Mouse (Mus musculus) ES-E14 (cell line): ENCODE results near the gene Sbk2. TPM values are rescaled to one million over a fixed set of nuclear protein-coding genes. Genes with fewer than 3 reads are reported as not detected.

Experiments used
- DNase-seq: peaks from one replicate; pipeline ENCODE4 v3.0.0-alpha.2; 2013; ENCODE audit warnings: low read depth, low spot score
- H3K27ac ChIP-seq: 2 replicates; pipeline ENCODE4 v1.5.1; 2012; ENCODE audit warnings: low read depth, mild to moderate bottlenecking, low read length, moderate library complexity, mixed read lengths; ENCODE audit not compliant: poor library complexity, insufficient read depth, severe bottlenecking
- H3K36me3 ChIP-seq: 2 replicates; pipeline ENCODE4 v1.6.1; 2012; ENCODE audit warnings: mild to moderate bottlenecking, low read length, moderate library complexity, mixed read lengths; ENCODE audit not compliant: control insufficient read depth, poor library complexity, insufficient read depth, severe bottlenecking
- H3K4me1 ChIP-seq, 2 experiments: fragments of 150-350 bp in 1 of 2; sonication (generic) in 1 of 2; 2 replicates each; pipeline ENCODE4 v1.6.1; 2012; ENCODE audit warnings: low read length in 2 of 2, mild to moderate bottlenecking in 1 of 2, mixed read lengths in 1 of 2; ENCODE audit not compliant: control insufficient read depth in 2 of 2, insufficient read depth in 2 of 2, poor library complexity in 1 of 2
- H3K4me3 ChIP-seq, 2 experiments: fragments of 150-350 bp in 1 of 2; sonication (generic) in 1 of 2; 2 replicates each; pipeline ENCODE4 v1.5.1; 2012; ENCODE audit warnings: low read length in 2 of 2, low read depth in 1 of 2, mild to moderate bottlenecking in 1 of 2, mixed read lengths in 1 of 2; ENCODE audit not compliant: insufficient read depth in 1 of 2, poor library complexity in 1 of 2, severe bottlenecking in 1 of 2
- H3K9ac ChIP-seq: 2 replicates; pipeline ENCODE4 v1.6.1; 2012; ENCODE audit warnings: low read depth, mild to moderate bottlenecking, low read length, mixed read lengths; ENCODE audit not compliant: poor library complexity, insufficient read depth, severe bottlenecking
- H3K9me3 ChIP-seq: fragments of 150-350 bp; sonication (generic); 2 replicates; pipeline ENCODE4 v1.6.1; 2012; ENCODE audit warnings: low read depth, mild to moderate bottlenecking, low read length; ENCODE audit not compliant: control insufficient read depth, insufficient read depth
- CHD2 ChIP-seq: IDR thresholded peaks from 2 replicates; pipeline ENCODE4 v1.6.1; 2014; ENCODE audit warnings: mild to moderate bottlenecking, low read depth, low read length, inconsistent platforms
- HCFC1 ChIP-seq: IDR thresholded peaks from 2 replicates; pipeline ENCODE4 v1.6.1; 2012; ENCODE audit warnings: low read length, inconsistent platforms, borderline replicate concordance; ENCODE audit not compliant: insufficient read depth
- MAFK ChIP-seq: IDR thresholded peaks from 2 replicates; pipeline ENCODE4 v1.6.1; 2014; ENCODE audit warnings: mild to moderate bottlenecking, low read depth, low read length, inconsistent platforms; ENCODE audit not compliant: insufficient read depth
- ZC3H11A ChIP-seq: IDR thresholded peaks from 2 replicates; pipeline ENCODE4 v1.6.1; 2012; ENCODE audit warnings: low read depth, mild to moderate bottlenecking, inconsistent platforms, low read length, borderline replicate concordance
- ZNF384 ChIP-seq: IDR thresholded peaks from 2 replicates; pipeline ENCODE4 v1.6.1; 2012; ENCODE audit warnings: low read depth, low read length, inconsistent platforms
- in situ Hi-C, 2 experiments: fragments of 600-800 bp; cut with MboI; formaldehyde crosslinking; loops; one replicate each; pipeline ENCODE4 v1.15.1; 2025; ENCODE audit warnings: low sequenced_read_pairs in 2 of 2, inconsistent platforms in 1 of 2; ENCODE audit not compliant: unreplicated experiment in 2 of 2
- total RNA-seq: library from RNA; depleted of rRNA; stranded (reverse); fragments of 300-350 nt; gene quantifications from 2 replicates; pipeline ENCODE4 v1.2.3, GENCODE M21; 2012

The Sbk2 gene
- total RNA-seq, 1 experiment, result 0.22 TPM

DNA sequence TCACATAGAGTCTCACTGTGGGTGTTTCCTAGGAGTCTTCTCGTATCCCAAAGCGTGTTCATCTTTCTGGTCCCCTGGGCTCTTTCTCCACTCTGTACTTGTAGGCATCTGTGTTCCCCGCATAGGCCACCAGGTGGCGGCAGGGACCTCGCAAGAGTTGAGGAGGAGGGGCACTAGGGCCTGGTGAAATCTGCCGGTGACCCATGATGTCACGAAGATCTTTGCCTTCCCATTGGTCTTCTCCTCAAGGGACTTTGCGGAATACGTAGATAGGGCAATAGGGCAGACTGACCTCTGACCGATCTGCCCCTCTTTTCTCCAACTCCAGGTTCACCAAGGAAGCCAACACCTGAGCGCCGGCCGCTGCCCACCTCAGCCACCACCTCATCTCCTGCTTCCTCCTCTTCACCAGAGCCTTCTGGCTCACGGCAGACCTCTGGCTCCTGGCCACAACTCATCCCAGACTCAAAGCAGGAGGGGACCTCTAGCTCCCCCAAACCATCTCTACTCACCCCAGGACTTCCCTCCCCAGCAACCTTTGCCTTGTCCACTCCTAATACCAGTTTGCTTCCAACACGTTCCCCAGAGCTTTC lies 20.9 kb downstream of the Sbk2 start:
- Histone ChIP-seq H3K4me3 (peak overlapping the region in 1 of 2 experiments; percentile 60; a peak in 2 of 4 replicates), H3K36me3 (no peaks in the 10 kb centered on the region), H3K9ac (no peak overlapping the region), H3K9me3 (no peaks in the 10 kb centered on the region), H3K4me1 (0 out of 4 replicates have a peak, but pooled peaks cover 0 to 3% of the 10 kb centered on the region in 2 experiments), H3K27ac (no peak overlapping the region)
- TF ChIP-seq HCFC1 (peak; percentile 52; the same call in 1 of the 2 replicates), ZC3H11A (peak; percentile 51), CHD2 (peak; percentile 98), MAFK (no peak), ZNF384 (0 out of 2 replicates have a peak, but pooled peaks have one; percentile 28)
- DNase-seq, result peak; percentile 96
- in situ Hi-C loops, result no loop called here

DNA sequence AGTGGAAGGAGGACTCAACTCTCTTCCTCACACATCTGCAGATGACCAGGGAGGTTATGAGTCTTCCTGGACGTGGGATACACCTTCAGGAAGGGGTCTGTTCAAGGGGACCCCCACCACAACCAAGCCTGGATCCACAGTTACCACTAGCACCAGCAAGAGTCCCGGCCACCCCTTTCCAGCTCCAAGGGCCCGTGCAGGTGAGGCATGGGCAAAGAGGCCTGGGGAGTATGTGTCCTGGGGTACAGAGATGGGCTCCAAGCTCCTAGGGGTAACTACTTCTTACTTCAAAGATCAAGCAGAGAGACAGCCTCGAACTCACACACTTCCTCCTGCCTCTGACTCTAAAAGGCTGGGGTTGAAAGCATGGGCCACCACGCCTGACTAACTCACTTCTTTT lies 21.5 kb downstream of the Sbk2 start:
- Histone ChIP-seq H3K4me1 (0 out of 4 replicates have a peak, but pooled peaks cover 0 to 3% of the 10 kb centered on the region in 2 experiments), H3K4me3 (no peak overlapping the region), H3K36me3 (no peaks in the 10 kb centered on the region), H3K9me3 (no peaks in the 10 kb centered on the region), H3K9ac (no peak overlapping the region), H3K27ac (no peak overlapping the region)
- in situ Hi-C loops, result no loop called here
- no peak for TF ChIP-seq HCFC1
- no peak for TF ChIP-seq ZNF384
- no peak for TF ChIP-seq CHD2
- TF ChIP-seq ZC3H11A, result no peak
- no peak for TF ChIP-seq MAFK
- no peak for DNase-seq

DNA sequence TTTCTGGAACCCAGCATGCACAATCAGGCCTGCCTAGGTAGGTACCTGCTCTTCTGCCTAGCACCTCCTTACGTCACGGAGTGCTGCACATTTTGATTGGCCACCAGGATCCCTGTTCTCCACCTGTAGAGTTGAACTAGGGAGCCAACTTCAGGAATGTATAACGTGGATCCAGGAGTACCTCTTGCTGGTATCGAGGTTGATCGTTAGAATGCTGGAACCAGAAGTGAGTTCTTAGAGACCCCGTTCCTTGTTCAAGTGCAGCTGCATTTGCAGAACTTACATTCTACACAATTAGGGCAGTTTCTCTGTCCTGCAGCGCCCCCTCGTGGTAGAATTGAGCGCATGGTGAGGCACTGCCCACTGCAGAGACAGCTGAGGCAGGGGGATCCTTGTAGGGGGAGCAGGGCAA lies 24.1 kb downstream of the Sbk2 start:
- Histone ChIP-seq H3K36me3 (no peaks in the 10 kb centered on the region), H3K9me3 (no peaks in the 10 kb centered on the region), H3K4me3 (peak overlapping the region in 1 of 2 experiments; percentile 26; a peak in 2 of 4 replicates), H3K9ac (no peak overlapping the region), H3K4me1 (0 out of 4 replicates have a peak, but pooled peaks cover 0 to 3% of the 10 kb centered on the region in 2 experiments), H3K27ac (no peak overlapping the region)
- peak; percentile 88 for DNase-seq
- in situ Hi-C loops, result no loop called here
- TF ChIP-seq HCFC1 (no peak), CHD2 (peak; percentile 97), ZC3H11A (peak; percentile 75; the same call in 1 of the 2 replicates)

DNA sequence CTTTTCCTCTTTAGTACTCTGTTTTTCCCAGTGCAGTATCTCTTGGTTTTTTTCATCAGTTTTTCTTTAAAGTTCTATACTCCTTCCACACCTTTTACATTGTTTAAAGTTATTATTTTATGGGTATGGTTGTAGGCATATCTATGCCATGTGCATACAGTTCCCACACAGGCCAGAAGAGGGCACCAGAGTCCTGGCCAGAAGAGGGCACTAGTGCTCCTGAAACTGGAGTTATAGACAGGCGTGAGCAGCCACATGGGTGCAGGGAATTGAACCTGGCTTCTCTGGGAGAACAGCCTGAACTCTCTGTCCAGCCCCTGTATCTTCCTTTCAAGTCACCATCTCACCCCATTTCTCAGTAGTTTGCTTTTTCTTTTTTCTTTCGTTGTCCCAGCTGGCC lies 25.8 kb downstream of the Sbk2 start:
- Histone ChIP-seq H3K4me3 (no peak overlapping the region), H3K36me3 (no peaks in the 10 kb centered on the region), H3K9me3 (no peaks in the 10 kb centered on the region), H3K4me1 (0 out of 4 replicates have a peak, but pooled peaks cover 0 to under 1% of the 10 kb centered on the region in 2 experiments), H3K27ac (no peak overlapping the region), H3K9ac (no peak overlapping the region; the same call in 1 of the 2 replicates)
- in situ Hi-C loops, result no loop called here
- TF ChIP-seq ZNF384, result no peak
- no peak for TF ChIP-seq HCFC1
- no peak for TF ChIP-seq MAFK
- no peak for TF ChIP-seq CHD2
- TF ChIP-seq ZC3H11A, result peak; percentile 18; the same call in 1 of the 2 replicates
- DNase-seq, result peak; percentile 63

DNA sequence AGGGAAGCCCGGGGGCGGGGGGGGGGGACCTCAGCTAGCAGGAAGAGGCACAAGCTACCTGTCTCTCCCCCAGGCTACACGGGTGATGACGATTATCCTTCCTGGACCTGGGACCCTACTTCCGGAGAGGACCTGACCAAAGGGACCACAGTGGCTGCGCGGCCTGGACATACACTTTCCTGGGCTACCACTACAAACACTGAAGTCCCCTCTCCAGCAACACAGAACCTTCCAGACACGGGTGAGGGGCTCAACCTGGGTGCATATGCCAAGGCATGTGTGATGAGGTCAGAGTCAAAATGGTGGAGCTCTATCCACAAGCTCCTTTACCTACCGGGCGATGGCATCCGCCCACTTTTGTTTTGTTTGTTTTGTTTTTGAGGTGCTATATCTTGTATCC lies 26.8 kb downstream of the Sbk2 start:
- H3K9me3 ChIP-seq, result no peaks in the 10 kb centered on the region
- H3K9ac ChIP-seq, result no peak overlapping the region
- in situ Hi-C loops, result no loop called here
- no peaks in the 10 kb centered on the region for H3K36me3 ChIP-seq
- no peak for TF ChIP-seq HCFC1
- TF ChIP-seq ZC3H11A, result no peak
- TF ChIP-seq CHD2, result no peak
- TF ChIP-seq ZNF384, result no peak
- TF ChIP-seq MAFK, result no peak
- no peak overlapping the region for H3K4me3 ChIP-seq
- no peaks in the 10 kb centered on the region for H3K4me1 ChIP-seq
- DNase-seq, result no peak
- H3K27ac ChIP-seq, result no peak overlapping the region
